Mouse (Mus musculus) stomach, postnatal 0 days (tissue): ENCODE measurements at regions not wholly inside any gene's neighbourhood (a gene's known extent, or its start where the extent isn't known, plus 50 kb on each side); places are given as distances from the start of the nearest gene placed in this dataset.

Source experiments
- CTCF ChIP-seq: IDR thresholded peaks from 2 replicates; pipeline ENCODE4 v1.5.1; 2016; ENCODE audit warnings: antibody characterized with exemption, low read depth, mild to moderate bottlenecking, moderate library complexity
- EP300 ChIP-seq: optimal IDR thresholded peaks from 2 replicates; pipeline ENCODE3; 2016; ENCODE audit warnings: antibody characterized with exemption

DNA sequence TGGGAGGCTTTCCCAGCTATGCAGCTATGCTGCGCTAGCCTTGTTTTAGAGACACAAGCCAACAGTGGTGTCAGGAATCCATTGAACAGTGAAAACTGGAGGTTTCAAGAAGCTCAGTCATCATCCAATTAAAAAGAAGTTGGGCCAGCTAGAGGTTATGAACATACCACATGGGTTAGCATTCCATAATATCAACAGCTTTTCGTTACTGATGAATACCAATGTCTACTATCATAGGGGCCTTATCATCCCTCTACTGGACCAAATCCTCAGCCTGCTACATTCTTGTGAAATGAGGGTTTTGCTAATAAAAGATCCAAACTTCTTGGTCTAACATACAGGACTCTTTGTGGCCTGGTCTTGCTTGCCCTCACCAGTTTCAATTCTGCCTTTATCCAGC, 124.8 kb upstream of the Fam78b start:
- TF ChIP-seq CTCF = no peak
- TF ChIP-seq EP300 = no peak
